Mouse (Mus musculus) lung, adult 2 months (tissue): Measurements from ENCODE around the gene Stk32c.

Experiments
- CTCF ChIP-seq: fragments of 200-500 bp; IDR thresholded peaks from 2 replicates; pipeline ENCODE4 v1.5.1; 2011; ENCODE audit warnings: mild to moderate bottlenecking, low read length, control low read depth; ENCODE audit not compliant: insufficient read depth
- POLR2A ChIP-seq: fragments of 200-500 bp; IDR thresholded peaks from 2 replicates; pipeline ENCODE4 v1.6.1; 2011; ENCODE audit warnings: low read depth, mild to moderate bottlenecking, control low read depth, low read length, borderline replicate concordance; ENCODE audit errors: extremely low read depth

DNA sequence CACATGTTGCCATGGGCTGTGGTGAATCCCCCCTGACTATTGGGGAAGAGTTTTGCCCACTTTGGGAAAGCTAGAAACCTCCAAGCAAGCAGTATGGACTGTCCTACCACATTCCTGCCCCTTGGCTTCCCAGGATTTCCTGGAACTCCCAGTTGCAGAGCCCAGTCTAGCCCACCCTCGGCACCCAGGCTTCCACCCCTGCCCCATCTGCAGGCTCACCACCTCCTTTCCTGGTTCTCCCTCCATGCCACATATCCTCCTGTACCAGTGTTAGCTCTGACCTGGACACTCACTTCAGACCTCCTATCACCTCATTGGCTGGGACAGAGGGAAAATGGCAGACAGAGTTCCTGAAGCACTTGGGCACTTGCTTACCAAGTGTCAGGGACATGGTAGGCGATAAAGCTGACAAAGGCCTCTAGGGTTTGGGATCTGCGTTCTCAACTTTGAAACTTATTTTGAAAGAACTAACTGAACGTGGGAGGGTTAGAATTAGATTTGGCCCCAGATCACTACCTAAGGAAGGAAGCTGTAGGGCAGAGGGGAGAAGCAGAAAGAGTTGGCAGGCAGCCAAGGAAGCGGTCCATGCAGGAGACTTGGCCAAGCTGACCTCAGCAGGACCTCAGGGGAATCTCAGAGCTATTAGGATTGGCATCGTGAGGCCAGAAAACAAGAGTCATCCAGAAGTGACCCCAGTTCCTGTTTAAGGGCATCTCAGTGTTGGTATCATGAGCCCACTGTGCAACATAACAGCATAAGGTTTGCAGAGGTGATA lies 5.7 kb upstream of the Stk32c start:
- TF ChIP-seq POLR2A, result no peak
- TF ChIP-seq CTCF, result no peak
